Mouse (Mus musculus) lung, embryonic 14.5 days (tissue): ENCODE results near the gene Map4k2. TPM values are rescaled to one million over a fixed set of nuclear protein-coding genes. Genes with fewer than 3 reads are reported as not detected.

ENCODE experiments used
- ATAC-seq: fragments of 200-750 bp; cut with Nextera tagmentation; 2 replicates; pipeline ENCODE4 v1.8.0; 2017; ENCODE audit warnings: mild to moderate bottlenecking, moderate TSS enrichment, moderate library complexity; ENCODE audit not compliant: insufficient read depth
- DNase-seq: peaks from one replicate; pipeline ENCODE4 v3.0.0-alpha.2; 2015
- H3K27ac ChIP-seq: fragments of 300-500 bp; sonication (generic); 2 replicates; pipeline ENCODE4 v1.5.1; 2014; ENCODE audit warnings: low read depth, mild to moderate bottlenecking, moderate library complexity
- H3K27me3 ChIP-seq: fragments of 300-500 bp; sonication (generic); 2 replicates; pipeline ENCODE4 v1.6.1; 2014; ENCODE audit warnings: low read length, control low read depth; ENCODE audit not compliant: insufficient read depth
- H3K36me3 ChIP-seq: fragments of 300-500 bp; sonication (generic); 2 replicates; pipeline ENCODE4 v1.6.1; 2014; ENCODE audit warnings: control low read depth; ENCODE audit not compliant: insufficient read depth
- H3K4me1 ChIP-seq: fragments of 300-500 bp; sonication (generic); 2 replicates; pipeline ENCODE4 v1.6.1; 2014; ENCODE audit warnings: antibody characterized with exemption, control low read depth; ENCODE audit not compliant: insufficient read depth
- H3K4me2 ChIP-seq: fragments of 300-500 bp; sonication (generic); 2 replicates; pipeline ENCODE4 v1.6.1; 2014; ENCODE audit warnings: mild to moderate bottlenecking
- H3K4me3 ChIP-seq: fragments of 300-500 bp; sonication (generic); 2 replicates; pipeline ENCODE4 v1.5.1; 2014; ENCODE audit warnings: low read depth, low read length
- H3K9ac ChIP-seq: fragments of 300-500 bp; sonication (generic); 2 replicates; pipeline ENCODE4 v1.6.1; 2014
- H3K9me3 ChIP-seq: fragments of 300-500 bp; sonication (generic); 2 replicates; pipeline ENCODE4 v1.6.1; 2016; ENCODE audit warnings: low read depth, low read length, control low read depth
- CTCF ChIP-seq: IDR thresholded peaks from 2 replicates; pipeline ENCODE4 v1.5.1; 2016; ENCODE audit warnings: antibody characterized with exemption, low read depth
- WGBS: fragments of 180-500 bp; shearing (Covaris S2); extraction: QIAGEN DNeasy Blood & Tissue Kit; methylation state at CpG from one replicate; pipeline ENCODE4 v1.1.7; 2014; 5-methylcytosine and 5-hydroxymethylcytosine counted together
- polyA plus RNA-seq: library from polyadenylated mRNA; unstranded; fragments of >200 nt; fragmentation: Nextera tagmentation; extraction: Ambion mirVana; gene quantifications from 2 replicates; pipeline ENCODE4 v1.2.1, GENCODE M21; 2014

Gene Map4k2
- polyA plus RNA-seq, 1 experiment from 2014 or later: 22.2 TPM

DNA sequence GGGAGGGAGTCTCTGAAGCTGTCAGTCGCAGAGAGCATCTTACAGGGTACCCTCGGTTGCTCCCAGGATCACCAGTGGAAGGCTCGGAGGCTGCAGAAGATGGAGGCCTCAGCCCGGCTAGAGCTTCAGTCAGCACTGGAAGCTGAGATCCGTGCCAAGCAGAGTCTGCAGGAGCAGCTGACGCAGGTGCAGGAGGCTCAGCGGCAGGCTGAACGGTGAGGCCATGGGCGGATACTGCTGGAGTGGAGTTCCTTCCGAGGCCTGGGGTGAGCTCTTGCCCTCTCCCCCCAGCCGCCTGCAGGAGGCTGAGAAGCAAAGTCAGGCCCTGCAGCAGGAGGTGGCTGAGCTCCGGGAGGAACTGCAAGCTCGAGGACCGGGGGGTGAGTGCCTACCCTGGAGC is 25.4 kb upstream of the Map4k2 start:
- Histone ChIP-seq H3K9me3 (no peaks in the 10 kb centered on the region), H3K9ac (no peak overlapping the region), H3K4me3 (no peak overlapping the region), H3K4me1 (no peaks in the 10 kb centered on the region), H3K27me3 (no peaks in the 10 kb centered on the region), H3K4me2 (no peak overlapping the region), H3K36me3 (peaks cover 80% of the 10 kb centered on the region), H3K27ac (no peak overlapping the region)
- no peak for ATAC-seq
- DNase-seq: no peak
- TF ChIP-seq CTCF: no peak
- 73% methylated on average over 14 of the region's 14 CpGs for WGBS

DNA sequence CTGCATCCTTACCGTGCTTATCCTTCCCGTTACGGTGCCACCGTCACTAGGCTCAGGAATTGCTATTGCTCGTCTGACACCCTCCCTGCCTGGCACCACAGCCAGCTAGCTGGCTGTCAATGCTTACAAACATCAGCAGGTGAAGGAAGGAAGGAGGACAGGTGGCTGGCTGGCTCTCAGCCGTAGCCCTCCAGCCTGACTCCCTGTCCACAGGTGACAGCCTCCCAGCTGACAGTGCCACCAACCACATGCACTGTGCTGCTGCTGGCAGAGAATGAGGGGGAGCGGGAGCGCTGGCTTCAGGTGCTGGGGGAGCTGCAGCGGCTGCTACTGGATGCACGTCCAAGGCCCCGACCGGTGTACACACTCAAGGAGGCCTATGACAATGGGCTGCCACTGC is 22.8 kb upstream of the Map4k2 start:
- 89% methylated on average over 12 of the region's 12 CpGs for WGBS
- no peak for ATAC-seq
- peaks cover 66% of the 10 kb centered on the region for H3K36me3 ChIP-seq

DNA sequence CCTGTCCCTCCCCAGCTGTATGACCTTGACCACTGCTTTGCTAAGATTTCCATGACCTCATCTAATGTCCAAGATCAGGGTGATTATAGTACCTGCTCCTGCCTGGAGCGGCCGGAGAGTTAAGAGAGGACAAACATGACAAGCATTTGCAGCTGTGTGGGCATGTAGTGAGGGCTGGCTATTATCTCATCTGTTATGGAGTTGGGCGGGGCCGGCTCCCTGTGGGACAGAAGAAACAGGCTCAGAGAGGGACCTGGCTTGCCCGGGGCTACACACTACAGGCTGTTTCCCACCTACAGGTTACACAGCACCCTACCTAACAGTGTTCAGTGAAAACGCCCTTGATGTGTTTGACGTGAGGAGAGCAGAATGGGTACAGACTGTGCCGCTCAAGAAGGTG is 19.6 kb upstream of the Map4k2 start:
- Histone ChIP-seq H3K27me3 (no peaks in the 10 kb centered on the region), H3K27ac (no peak overlapping the region), H3K9ac (no peak overlapping the region), H3K36me3 (peaks cover 42% of the 10 kb centered on the region), H3K4me3 (no peak overlapping the region), H3K4me2 (no peak overlapping the region), H3K4me1 (no peaks in the 10 kb centered on the region), H3K9me3 (no peaks in the 10 kb centered on the region)
- no peak for ATAC-seq
- 73% methylated on average over 8 of the region's 8 CpGs for WGBS
- no peak for DNase-seq
- TF ChIP-seq CTCF: no peak

More for the DNA sequence above, 22.8 kb upstream of the Map4k2 start:
- no peak overlapping the region for H3K4me3 ChIP-seq
- H3K4me2 ChIP-seq: no peak overlapping the region
- H3K27me3 ChIP-seq: no peaks in the 10 kb centered on the region
- no peak for DNase-seq
- no peak for TF ChIP-seq CTCF
- H3K4me1 ChIP-seq: no peaks in the 10 kb centered on the region
- H3K9me3 ChIP-seq: no peaks in the 10 kb centered on the region
- H3K27ac ChIP-seq: no peak overlapping the region
- no peak overlapping the region for H3K9ac ChIP-seq

DNA sequence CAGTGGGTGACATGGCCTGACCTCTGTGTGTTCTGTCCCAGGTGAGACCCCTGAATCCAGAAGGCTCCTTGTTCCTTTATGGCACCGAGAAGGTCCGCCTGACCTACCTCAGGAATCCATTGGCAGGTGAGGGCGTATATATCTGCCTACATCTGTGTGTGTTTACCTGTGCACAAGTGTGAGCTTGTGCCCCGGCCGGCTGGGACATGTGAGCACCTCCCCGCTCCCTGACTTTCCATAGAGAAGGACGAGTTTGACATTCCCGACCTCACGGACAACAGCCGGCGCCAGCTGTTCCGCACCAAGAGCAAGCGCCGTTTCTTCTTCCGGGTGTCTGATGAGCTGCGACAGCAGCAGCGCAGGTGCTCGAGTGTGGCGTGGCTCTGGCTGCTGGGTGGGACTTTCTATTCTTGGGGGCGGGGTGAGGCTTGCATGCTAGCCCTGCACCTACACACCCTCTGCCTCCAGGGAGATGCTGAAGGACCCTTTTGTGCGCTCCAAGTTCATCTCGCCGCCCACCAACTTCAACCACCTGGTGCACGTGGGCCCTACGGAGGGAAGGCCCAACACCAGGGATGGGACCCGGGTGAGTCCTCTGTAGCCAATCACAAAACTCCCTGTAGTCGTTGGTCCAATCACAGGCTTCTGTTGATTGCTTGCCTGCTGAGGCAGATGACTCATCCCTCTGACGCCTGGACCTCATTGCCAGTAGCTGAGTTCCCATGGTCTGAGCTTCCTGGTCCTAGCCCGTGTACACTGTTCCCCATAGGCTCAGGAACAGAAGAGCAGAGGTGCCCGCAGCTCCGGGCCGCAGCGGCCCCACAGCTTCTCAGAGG is 18.9 kb upstream of the Map4k2 start:
- ATAC-seq (peak; percentile 53), DNase-seq (peak; percentile 57)
- Histone ChIP-seq H3K9ac (no peak overlapping the region), H3K36me3 (peaks cover 35% of the 10 kb centered on the region), H3K27ac (no peak overlapping the region), H3K4me3 (no peak overlapping the region), H3K4me1 (no peaks in the 10 kb centered on the region), H3K4me2 (no peak overlapping the region), H3K9me3 (no peaks in the 10 kb centered on the region), H3K27me3 (no peaks in the 10 kb centered on the region)
- WGBS: 61% methylated on average over 33 of the region's 33 CpGs
- TF ChIP-seq CTCF: no peak

DNA sequence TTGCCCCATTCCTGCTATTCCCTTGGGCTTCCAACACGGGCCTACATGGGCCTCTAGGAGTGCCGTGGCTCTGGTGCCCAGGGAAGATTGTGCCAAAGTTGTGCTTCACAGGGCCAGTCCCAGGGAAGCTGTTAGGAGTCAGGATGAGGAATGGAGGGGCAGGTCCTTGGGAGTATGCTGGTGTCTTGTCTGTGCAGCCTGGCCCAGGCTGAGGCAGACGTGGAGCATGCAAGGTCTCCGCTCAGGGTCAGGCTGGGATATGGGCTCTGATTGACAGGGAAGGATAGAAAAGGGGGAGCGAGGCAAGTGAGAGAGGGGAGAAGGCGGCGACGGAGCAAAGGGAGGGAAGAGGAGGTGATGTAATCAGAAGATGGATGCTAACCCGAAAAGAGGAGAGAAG is 16.2 kb upstream of the Map4k2 start:
- no peak for TF ChIP-seq CTCF
- peaks cover 8% of the 10 kb centered on the region for H3K36me3 ChIP-seq

DNA sequence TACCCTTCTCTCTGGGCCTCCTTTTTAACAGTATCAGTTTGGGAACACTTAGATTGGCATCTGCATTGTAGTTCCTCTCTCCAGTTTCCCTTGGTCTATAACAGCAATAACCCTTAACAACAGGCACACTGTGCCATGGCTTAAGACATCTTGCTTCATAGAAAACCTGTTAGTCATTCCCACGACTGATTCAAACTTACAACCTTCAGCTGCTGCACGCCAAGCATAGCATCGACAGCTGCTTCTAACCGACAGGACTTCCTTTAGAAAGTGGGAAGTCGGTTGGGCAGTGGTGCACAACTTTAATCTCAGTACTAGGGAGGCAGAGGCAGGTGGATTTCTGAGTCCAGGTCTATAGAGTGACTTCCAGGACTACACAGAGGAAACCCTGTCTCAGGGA is 9.8 kb upstream of the Map4k2 start:
- WGBS: 42% methylated on average over 5 of the region's 5 CpGs
- no peak for TF ChIP-seq CTCF
- ATAC-seq: no peak
- Histone ChIP-seq H3K27me3 (no peaks in the 10 kb centered on the region), H3K36me3 (no peaks in the 10 kb centered on the region), H3K4me2 (peak overlapping the region; percentile 52), H3K4me1 (peaks cover 3% of the 10 kb centered on the region), H3K9me3 (no peaks in the 10 kb centered on the region), H3K4me3 (no peak overlapping the region), H3K9ac (no peak overlapping the region; the same call in 1 of the 2 replicates), H3K27ac (no peak overlapping the region)
- no peak for DNase-seq

More for the DNA sequence above, 16.2 kb upstream of the Map4k2 start:
- Histone ChIP-seq H3K4me2 (no peak overlapping the region), H3K9ac (no peak overlapping the region), H3K27me3 (no peaks in the 10 kb centered on the region), H3K4me3 (no peak overlapping the region), H3K9me3 (no peaks in the 10 kb centered on the region), H3K27ac (no peak overlapping the region), H3K4me1 (no peaks in the 10 kb centered on the region)
- 74% methylated on average over 9 of the region's 9 CpGs for WGBS
- ATAC-seq (no peak), DNase-seq (no peak)

DNA sequence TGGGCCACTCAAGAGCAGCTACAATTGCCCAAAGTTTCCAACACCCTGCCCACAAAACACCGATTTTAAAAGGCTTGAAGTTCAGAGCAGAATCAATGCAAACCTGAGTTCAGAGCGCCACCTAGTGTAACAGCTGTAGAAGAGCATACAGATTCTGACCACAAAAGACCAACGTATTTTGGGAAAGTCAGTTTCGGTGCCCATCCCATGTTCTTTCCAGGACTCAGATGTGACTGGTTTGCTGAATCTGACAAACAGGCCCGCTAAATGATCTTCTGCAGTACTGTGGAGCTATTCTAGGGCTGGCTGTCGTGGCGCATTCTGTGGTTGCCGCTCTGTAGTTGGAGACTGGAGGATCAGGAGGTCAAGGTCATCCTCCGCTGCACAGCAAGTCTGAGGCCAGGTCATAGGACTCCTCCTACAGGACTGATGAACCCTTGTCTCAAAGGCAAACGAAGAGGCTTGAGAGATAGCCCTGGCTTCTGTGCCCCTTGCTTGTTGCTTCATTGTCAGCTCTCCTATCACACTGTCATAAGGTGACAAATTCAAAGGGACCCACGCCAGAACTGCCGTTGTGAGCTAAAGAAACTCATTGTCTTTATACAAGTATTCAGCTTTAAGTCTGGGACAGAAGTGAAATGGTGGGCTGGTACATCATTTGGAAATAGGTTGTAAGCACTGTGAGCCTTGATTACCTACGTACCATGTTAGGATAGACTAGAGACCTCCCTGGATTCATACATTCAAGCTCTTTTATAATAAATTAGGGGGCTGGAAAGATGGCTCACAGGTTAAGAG is 9.0 kb upstream of the Map4k2 start:
- 21% methylated on average over 13 of the region's 13 CpGs for WGBS
- DNase-seq: peak; percentile 91
- Histone ChIP-seq H3K4me1 (peaks cover 9% of the 10 kb centered on the region), H3K4me3 (0 out of 2 replicates have a peak overlapping the region, but pooled peaks have one; percentile 2), H3K27ac (no peak overlapping the region), H3K27me3 (no peaks in the 10 kb centered on the region), H3K4me2 (peak overlapping the region; percentile 52), H3K9me3 (no peaks in the 10 kb centered on the region), H3K9ac (peak overlapping the region; percentile 19), H3K36me3 (peaks cover 5% of the 10 kb centered on the region)
- peak; percentile 95 for TF ChIP-seq CTCF
- ATAC-seq: no peak
